Mouse (Mus musculus): ENCODE results near the gene Peg3. TPM values are rescaled to one million over a fixed set of nuclear protein-coding genes. Genes with fewer than 3 reads are reported as not detected.

The Peg3 gene
- total RNA-seq (2012; rRNA removed) (not detected in 2 replicates), total RNA-seq (2014; rRNA removed) (not detected in 2 replicates), polyA plus RNA-seq (2012; ENCODE audit: insufficient read length, low read depth) (not detected in 2 replicates)

DNA sequence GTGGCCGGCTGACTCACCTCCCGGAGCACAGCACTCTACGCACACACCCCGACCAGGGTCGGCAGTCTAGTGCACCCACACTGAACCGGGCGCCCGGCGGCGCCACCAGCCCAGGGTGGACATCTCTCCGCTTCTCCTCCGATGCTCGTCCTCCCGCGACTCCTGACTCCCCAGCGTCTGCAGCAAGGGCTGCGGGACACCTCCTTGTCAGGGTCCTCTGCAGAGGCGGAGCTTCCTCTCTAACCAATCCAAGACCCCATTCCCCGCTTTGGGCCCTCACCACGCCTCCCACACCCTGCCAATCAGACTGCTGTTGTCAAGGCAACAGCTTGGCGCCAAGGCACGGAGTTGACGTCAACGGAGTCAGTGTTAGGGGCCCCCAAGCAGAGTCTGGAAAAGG is at the start of gene Peg3, which contains the start of gene Usp29:
Gene Peg3, minus strand, starts transcription at position 191 of the 400 bp plus-strand sequence.
Gene Usp29, plus strand, starts transcription at position 338 of the 400 bp plus-strand sequence.
- peaks cover 64% of the 10 kb centered on the region for H3K9me3 ChIP-seq (replicated peaks; ENCODE audit: low read length)
- in situ Hi-C loops (cut with MboI; ENCODE audit: low pct_ligation_motif_present, low pct_unique_long_range_greater_than_20kb, low sequenced_read_pairs), result no loop called here
- no peak within 1 kb of the TSS for H3K4me3 ChIP-seq (replicated peaks in 1 of 3; ENCODE audit: low read depth in 2 of 3, low read length in 2 of 3, poor library complexity in 1 of 3)
- no peak within 1 kb of the TSS for H3K27ac ChIP-seq (ENCODE audit: insufficient read depth, low read depth)
- no peak within 1 kb of the TSS for H3K9ac ChIP-seq (ENCODE audit: insufficient read depth, low read depth)
- no peak for DNase-seq (ENCODE audit: extremely low read depth)
- H3K79me2 ChIP-seq (replicated peaks; ENCODE audit: control insufficient read depth, extremely low read depth, insufficient read depth, poor library complexity, severe bottlenecking), result no peaks in the 10 kb centered on the region
- dilution Hi-C loops (cut with MboI; ENCODE audit: extremely low pct_ligation_motif_present, extremely low pct_unique_long_range_greater_than_20kb, low sequenced_read_pairs), result no loop called here
- H3K4me1 ChIP-seq (ENCODE audit: control insufficient read depth in 1 of 2, insufficient read depth in 2 of 2), result no peaks in the 10 kb centered on the region
- H3K27me3 ChIP-seq (replicated peaks), result no peaks in the 10 kb centered on the region
- no peaks in the 10 kb centered on the region for H3K36me3 ChIP-seq (replicated peaks in 1 of 2; ENCODE audit: control insufficient read depth in 1 of 2, insufficient read depth in 1 of 2, low read length in 1 of 2)
- no peak within 1 kb of the TSS for H3K4me2 ChIP-seq (ENCODE audit: insufficient read depth, low read depth, poor library complexity, severe bottlenecking)
- TF ChIP-seq ETS1 (conservative IDR thresholded peaks at IDR 0.05; ENCODE audit: low read depth, low read length) (no peak), MYC (IDR thresholded peaks at IDR 0.05; ENCODE audit: low read depth, low read length) (no peak), MEF2A (IDR thresholded peaks at IDR 0.05; ENCODE audit: borderline replicate concordance, low read depth, low read length) (no peak), USF1 (IDR thresholded peaks at IDR 0.05; ENCODE audit: low read depth, low read length) (no peak), MAZ (IDR thresholded peaks at IDR 0.05; ENCODE audit: low read depth, low read length) (no peak), BHLHE40 (IDR thresholded peaks at IDR 0.05; ENCODE audit: low read depth, low read length) (no peak), RCOR1 (conservative IDR thresholded peaks at IDR 0.05; ENCODE audit: low read depth, low read length) (no peak), GABPA (IDR thresholded peaks at IDR 0.05; ENCODE audit: insufficient replicate concordance, low read depth, low read length) (no peak), POLR2A (IDR thresholded peaks at IDR 0.05; ENCODE audit: low read depth, low read length) (no peak), ZKSCAN1 (IDR thresholded peaks at IDR 0.05; ENCODE audit: borderline replicate concordance, low read depth, low read length) (no peak), PAX5 (IDR thresholded peaks at IDR 0.05; ENCODE audit: low read length) (no peak), TBP (conservative IDR thresholded peaks at IDR 0.05; ENCODE audit: low read depth, low read length) (no peak), SMC3 (IDR thresholded peaks at IDR 0.05; ENCODE audit: low read depth, low read length) (no peak)

DNA sequence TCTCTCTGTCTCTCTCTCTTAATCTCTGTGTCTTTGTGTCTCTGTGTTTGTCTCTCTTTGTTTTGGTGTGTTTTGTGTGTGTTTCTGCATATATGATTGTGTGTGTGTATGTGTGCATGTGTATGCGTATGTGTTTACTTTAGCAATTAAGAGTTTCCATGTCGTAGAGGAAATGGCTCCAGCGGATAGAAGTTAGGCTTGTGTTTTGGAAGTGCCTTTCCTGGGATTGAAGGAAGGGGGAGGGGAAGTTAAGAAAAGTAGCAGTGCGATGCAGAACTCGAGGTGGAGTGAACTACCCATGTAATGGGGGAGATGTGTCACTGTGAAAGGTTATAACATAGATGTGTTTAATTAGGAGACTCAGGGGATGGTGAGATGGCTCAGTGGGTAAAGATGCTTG is 48.9 kb upstream of the Peg3 start:
- in situ Hi-C loops (cut with MboI; ENCODE audit: low pct_ligation_motif_present, low pct_unique_long_range_greater_than_20kb, low sequenced_read_pairs), result no loop called here
- Histone ChIP-seq H3K27ac (ENCODE audit: insufficient read depth, low read depth) (no peak overlapping the region), H3K4me3 (replicated peaks in 1 of 3; ENCODE audit: low read depth in 2 of 3, low read length in 2 of 3, poor library complexity in 1 of 3) (no peak overlapping the region), H3K9me3 (replicated peaks; ENCODE audit: low read length) (peaks cover 72% of the 10 kb centered on the region), H3K4me1 (ENCODE audit: control insufficient read depth in 1 of 2, insufficient read depth in 2 of 2) (no peaks in the 10 kb centered on the region), H3K79me2 (replicated peaks; ENCODE audit: control insufficient read depth, extremely low read depth, insufficient read depth, poor library complexity, severe bottlenecking) (no peaks in the 10 kb centered on the region), H3K36me3 (replicated peaks in 1 of 2; ENCODE audit: control insufficient read depth in 1 of 2, insufficient read depth in 1 of 2, low read length in 1 of 2) (no peaks in the 10 kb centered on the region), H3K9ac (ENCODE audit: insufficient read depth, low read depth) (no peak overlapping the region), H3K4me2 (ENCODE audit: insufficient read depth, low read depth, poor library complexity, severe bottlenecking) (no peak overlapping the region), H3K27me3 (replicated peaks) (no peaks in the 10 kb centered on the region)
- no peak for DNase-seq (ENCODE audit: extremely low read depth)
- dilution Hi-C loops (cut with MboI; ENCODE audit: extremely low pct_ligation_motif_present, extremely low pct_unique_long_range_greater_than_20kb, low sequenced_read_pairs), result no loop called here
- TF ChIP-seq HCFC1 (IDR thresholded peaks at IDR 0.05; ENCODE audit: low read depth, low read length) (no peak), TCF12 (IDR thresholded peaks at IDR 0.05; ENCODE audit: low read depth, low read length) (no peak), ETS1 (conservative IDR thresholded peaks at IDR 0.05; ENCODE audit: low read depth, low read length) (no peak), ZC3H11A (IDR thresholded peaks at IDR 0.05; ENCODE audit: low read depth, low read length) (no peak), EP300 (IDR thresholded peaks at IDR 0.05; ENCODE audit: low read length) (no peak), MAZ (IDR thresholded peaks at IDR 0.05; ENCODE audit: low read depth, low read length) (no peak), ELF1 (IDR thresholded peaks at IDR 0.05; ENCODE audit: low read depth, low read length) (no peak), JUN (IDR thresholded peaks at IDR 0.05; ENCODE audit: insufficient read depth, low read depth, low read length) (no peak), CHD2 (IDR thresholded peaks at IDR 0.05; ENCODE audit: low read length) (no peak), MEF2A (IDR thresholded peaks at IDR 0.05; ENCODE audit: borderline replicate concordance, low read depth, low read length) (no peak), ZKSCAN1 (IDR thresholded peaks at IDR 0.05; ENCODE audit: borderline replicate concordance, low read depth, low read length) (no peak), PAX5 (IDR thresholded peaks at IDR 0.05; ENCODE audit: low read length) (no peak), ZMIZ1 (IDR thresholded peaks at IDR 0.05; ENCODE audit: low read depth, low read length) (no peak), MYC (IDR thresholded peaks at IDR 0.05; ENCODE audit: low read depth, low read length) (no peak), GABPA (IDR thresholded peaks at IDR 0.05; ENCODE audit: insufficient replicate concordance, low read depth, low read length) (no peak), TBP (conservative IDR thresholded peaks at IDR 0.05; ENCODE audit: low read depth, low read length) (no peak), E2F4 (IDR thresholded peaks at IDR 0.05; ENCODE audit: insufficient replicate concordance, low read depth, low read length) (no peak), MAX (IDR thresholded peaks at IDR 0.05; ENCODE audit: low read length) (no peak)

Measured in CH12.LX (cell line).